Mouse (Mus musculus): ENCODE data around the gene Rnf166. TPM values are rescaled to one million over a fixed set of nuclear protein-coding genes. Genes with fewer than 3 reads are reported as not detected.
A peak's percentile ranks its signal among the peaks of the same experiment; 100 is the strongest.

Rnf166 gene
- polyA plus RNA-seq, 1 experiment from 2014 or later: 37.1 TPM

DNA sequence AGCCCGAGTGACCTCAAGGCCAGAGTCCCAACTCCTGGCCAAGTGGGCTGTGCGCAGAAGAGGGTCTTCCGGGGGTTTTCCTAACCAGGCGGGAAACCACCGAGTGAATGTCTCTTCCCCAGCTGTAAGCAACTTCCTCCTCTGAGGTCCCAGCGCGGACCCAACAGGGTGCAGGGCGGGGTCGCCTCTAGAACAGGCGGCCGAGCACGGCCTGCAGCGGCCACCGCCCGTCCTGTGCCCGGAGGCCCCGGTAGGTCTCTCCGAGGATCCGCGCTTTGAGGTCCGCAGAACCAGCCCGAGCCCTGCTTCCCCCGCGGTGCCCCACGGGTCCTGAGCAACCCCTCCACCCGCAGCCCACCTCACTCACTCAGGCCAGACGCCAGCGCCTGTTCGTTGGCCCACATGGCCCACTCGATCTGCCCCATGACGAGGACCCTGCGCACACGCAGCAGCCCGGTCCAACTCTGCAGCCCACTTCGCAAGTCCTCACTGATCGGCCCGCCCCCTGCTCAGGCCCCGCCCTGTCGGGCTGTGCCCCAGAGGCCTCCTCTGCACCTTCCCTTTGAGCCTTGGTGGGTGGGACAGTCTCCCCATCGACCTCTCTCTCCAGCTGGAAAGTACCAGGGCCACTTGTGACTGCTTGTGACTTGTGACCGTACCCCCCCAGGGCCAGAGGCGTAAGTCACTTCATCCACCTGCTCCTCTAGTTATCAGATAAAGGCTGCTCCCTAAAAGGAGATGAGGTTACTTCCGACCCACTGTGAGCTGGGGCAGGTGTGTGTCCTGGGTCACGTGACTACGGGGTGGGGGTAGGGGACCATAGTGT is 43.2 kb downstream of the Rnf166 start, which contains the start of gene Cyba:
Gene Cyba (minus strand): TSS at position 488 of the 826 bp plus-strand sequence.
- ATAC-seq (ENCODE audit: low FRiP score): peak; percentile 79
- H3K9ac ChIP-seq: peak within 1 kb of the TSS; percentile 65
- peak within 1 kb of the TSS; percentile 59 for H3K4me2 ChIP-seq
- H3K36me3 ChIP-seq: peaks cover 45% of the 10 kb centered on the region
- no peaks in the 10 kb centered on the region; the same call in 1 of the 2 replicates for H3K9me3 ChIP-seq
- H3K4me1 ChIP-seq (replicated peaks): peaks cover 17% of the 10 kb centered on the region
- peak within 1 kb of the TSS; percentile 3 for H3K27ac ChIP-seq
- 5% methylated on average over 45 of the region's 45 CpGs for WGBS
- H3K4me3 ChIP-seq: peak within 1 kb of the TSS; percentile 37
- H3K27me3 ChIP-seq: peaks cover 19% of the 10 kb centered on the region

DNA sequence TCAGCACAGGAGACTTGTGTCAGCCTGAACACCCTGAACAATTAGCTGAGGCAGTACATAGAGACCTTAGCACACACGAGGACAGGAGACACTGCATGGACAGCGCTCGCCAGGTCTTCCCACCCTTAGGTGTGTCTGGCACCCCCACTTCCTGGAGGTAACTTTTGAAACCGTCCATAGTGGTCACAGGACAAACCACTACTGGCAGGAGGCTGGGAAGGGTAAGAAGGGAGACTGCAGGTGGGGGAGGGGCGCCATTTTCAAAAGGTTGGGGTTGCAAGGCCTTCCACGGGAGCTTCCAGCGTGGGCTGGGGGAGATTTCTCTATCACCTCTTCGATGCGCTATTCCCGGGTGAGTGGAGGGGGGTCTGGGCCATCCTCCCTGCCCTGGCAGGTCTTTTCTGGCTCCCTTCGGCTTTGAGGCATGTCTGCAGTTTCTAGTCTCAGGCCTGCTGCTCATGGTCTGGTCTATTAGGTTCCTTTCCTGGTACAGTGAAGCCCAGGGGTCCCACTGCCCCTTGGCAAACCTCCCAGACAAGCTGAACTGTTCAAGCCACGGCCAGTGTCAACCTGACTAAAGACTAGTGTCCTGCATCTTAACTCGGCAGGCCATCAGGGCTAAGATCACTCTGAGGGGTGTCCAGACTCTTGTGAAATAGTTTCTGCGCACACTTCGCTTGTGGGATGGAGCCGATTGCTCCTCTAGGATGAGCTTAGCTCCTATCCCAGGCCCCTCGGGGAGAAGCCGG is 44.0 kb downstream of the Rnf166 start:
- peaks cover 17% of the 10 kb centered on the region for H3K4me1 ChIP-seq (replicated peaks)
- H3K4me3 ChIP-seq: peak overlapping the region; percentile 37
- ATAC-seq (ENCODE audit: low FRiP score): no peak
- H3K9ac ChIP-seq: peak overlapping the region; percentile 65
- H3K36me3 ChIP-seq: peaks cover 37% of the 10 kb centered on the region
- peak overlapping the region; percentile 59 for H3K4me2 ChIP-seq
- no peaks in the 10 kb centered on the region; the same call in 1 of the 2 replicates for H3K9me3 ChIP-seq
- peaks cover 19% of the 10 kb centered on the region for H3K27me3 ChIP-seq
- WGBS: 38% methylated on average over 18 of the region's 18 CpGs
- peak overlapping the region; percentile 3 for H3K27ac ChIP-seq

DNA sequence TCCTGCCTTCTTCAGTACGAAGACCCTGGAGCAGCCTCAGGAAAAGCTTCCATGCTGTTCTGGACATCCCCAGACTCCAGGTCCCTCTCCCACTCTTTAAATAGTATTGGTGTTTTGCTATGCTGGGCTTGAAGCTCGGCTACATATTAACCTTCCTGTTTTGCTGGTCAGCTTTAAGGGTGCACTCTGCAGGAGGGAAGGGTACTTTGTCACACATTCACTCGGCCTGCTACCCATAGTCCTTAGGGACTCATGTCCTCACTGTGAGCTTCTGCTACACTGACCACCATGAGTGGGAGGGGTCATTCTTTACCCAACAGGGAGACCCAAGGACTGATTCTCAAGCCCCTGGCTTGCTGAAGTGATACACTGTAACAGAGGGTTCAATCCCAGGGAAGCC is 45.2 kb downstream of the Rnf166 start:
- Histone ChIP-seq H3K27ac (no peak overlapping the region), H3K9ac (no peak overlapping the region), H3K4me2 (no peak overlapping the region), H3K4me1 (replicated peaks) (peaks cover 17% of the 10 kb centered on the region), H3K9me3 (no peaks in the 10 kb centered on the region; the same call in 1 of the 2 replicates), H3K36me3 (peaks cover 24% of the 10 kb centered on the region), H3K27me3 (peaks cover 19% of the 10 kb centered on the region), H3K4me3 (no peak overlapping the region)
- 79% methylated on average over 3 of the region's 3 CpGs for WGBS
- ATAC-seq (ENCODE audit: low FRiP score): no peak

GRCm38 (mm10) chr8:122430058-122430636 is 45.7 kb downstream of the Rnf166 start:
- Histone ChIP-seq H3K9me3 (no peaks in the 10 kb centered on the region), H3K4me1 (replicated peaks) (peaks cover 17% of the 10 kb centered on the region), H3K4me3 (no peak overlapping the region), H3K9ac (no peak overlapping the region), H3K27me3 (peaks cover 19% of the 10 kb centered on the region), H3K4me2 (no peak overlapping the region), H3K27ac (no peak overlapping the region), H3K36me3 (peaks cover 19% of the 10 kb centered on the region)
- ATAC-seq (ENCODE audit: low FRiP score): no peak
- 85% methylated on average over 10 of the region's 10 CpGs for WGBS

DNA sequence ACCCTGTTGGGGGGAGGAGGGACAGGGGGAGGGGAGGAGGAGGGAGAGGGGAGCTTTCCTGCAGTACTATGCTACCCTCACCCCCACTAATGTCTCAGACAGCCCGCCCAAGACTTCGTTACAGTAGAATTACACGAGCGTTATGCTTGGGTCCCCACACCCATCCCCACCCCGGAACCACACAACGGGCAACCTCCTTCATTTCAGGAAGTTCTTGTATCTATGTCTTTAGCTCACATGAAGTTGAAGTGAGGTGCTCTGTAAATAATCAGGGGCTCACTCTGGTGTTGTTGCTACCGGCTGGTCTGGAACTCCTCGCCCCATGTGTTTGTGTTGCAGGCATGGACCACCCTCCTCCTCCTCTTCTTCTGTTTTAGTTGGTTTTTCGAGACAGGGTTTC is 47.7 kb downstream of the Rnf166 start:
- Histone ChIP-seq H3K4me3 (no peak overlapping the region), H3K9me3 (no peaks in the 10 kb centered on the region), H3K36me3 (no peaks in the 10 kb centered on the region), H3K9ac (no peak overlapping the region), H3K27ac (no peak overlapping the region), H3K4me2 (no peak overlapping the region), H3K27me3 (peaks cover 17% of the 10 kb centered on the region), H3K4me1 (replicated peaks) (peaks cover 17% of the 10 kb centered on the region)
- ATAC-seq (ENCODE audit: low FRiP score): no peak
- WGBS: 94% methylated on average over 9 of the region's 9 CpGs

DNA sequence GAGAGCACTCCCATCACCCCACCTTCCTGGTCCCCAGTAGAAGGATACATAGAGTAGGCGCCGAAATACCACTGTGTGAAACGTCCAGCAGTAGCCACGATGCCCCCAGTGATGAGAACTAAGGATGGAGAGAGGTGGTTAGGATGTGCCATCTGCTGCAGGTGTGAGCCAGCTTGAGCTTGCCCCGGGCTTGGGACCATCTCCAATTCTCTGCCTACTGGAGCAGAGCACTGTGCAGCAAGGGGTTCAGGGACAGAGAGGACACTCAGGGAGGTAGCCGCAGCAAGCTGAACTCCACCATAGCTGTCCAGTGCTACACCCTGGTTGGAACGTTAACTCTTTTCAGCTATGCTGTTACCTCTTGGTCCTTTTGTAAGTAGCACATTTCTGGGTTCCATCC is 48.3 kb downstream of the Rnf166 start:
- H3K4me2 ChIP-seq: no peak overlapping the region
- no peak overlapping the region for H3K4me3 ChIP-seq
- no peak overlapping the region for H3K27ac ChIP-seq
- no peaks in the 10 kb centered on the region for H3K36me3 ChIP-seq
- ATAC-seq (ENCODE audit: low FRiP score): no peak
- peaks cover 12% of the 10 kb centered on the region for H3K27me3 ChIP-seq
- peaks cover 12% of the 10 kb centered on the region for H3K4me1 ChIP-seq (replicated peaks)
- H3K9me3 ChIP-seq: no peaks in the 10 kb centered on the region
- H3K9ac ChIP-seq: no peak overlapping the region
- WGBS: 89% methylated on average over 7 of the region's 7 CpGs

DNA sequence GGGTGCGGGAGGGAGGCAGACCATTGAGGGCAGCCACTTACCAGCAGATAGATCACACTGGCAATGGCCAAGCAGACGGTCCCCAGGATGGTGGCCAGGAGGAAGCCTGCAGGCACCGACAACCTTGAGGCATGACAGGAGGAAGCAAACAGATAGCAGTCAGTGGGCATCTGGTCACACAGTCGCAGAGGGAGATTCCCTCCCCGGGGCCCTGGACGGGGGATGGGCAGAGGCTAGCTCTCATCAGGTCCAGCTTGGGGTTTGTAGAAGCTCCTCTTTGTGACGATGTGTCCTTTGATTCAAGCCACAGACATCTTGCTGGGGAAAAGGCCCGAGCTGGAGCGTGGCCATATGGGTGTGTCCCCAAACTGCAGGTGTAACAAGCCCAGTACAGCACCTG is 49.7 kb downstream of the Rnf166 start:
- whole genome bisulfite sequencing: 84% methylated on average over 9 of the region's 9 CpGs
- no peak overlapping the region for H3K9ac ChIP-seq
- H3K27me3 ChIP-seq: no peaks in the 10 kb centered on the region
- no peak overlapping the region for H3K27ac ChIP-seq
- no peak for ATAC-seq (ENCODE audit: low FRiP score)
- H3K9me3 ChIP-seq: no peaks in the 10 kb centered on the region
- no peaks in the 10 kb centered on the region for H3K4me1 ChIP-seq (replicated peaks)
- H3K4me2 ChIP-seq: no peak overlapping the region
- H3K4me3 ChIP-seq: no peak overlapping the region
- peaks cover under 1% of the 10 kb centered on the region; the same call in 1 of the 2 replicates for H3K36me3 ChIP-seq

DNA sequence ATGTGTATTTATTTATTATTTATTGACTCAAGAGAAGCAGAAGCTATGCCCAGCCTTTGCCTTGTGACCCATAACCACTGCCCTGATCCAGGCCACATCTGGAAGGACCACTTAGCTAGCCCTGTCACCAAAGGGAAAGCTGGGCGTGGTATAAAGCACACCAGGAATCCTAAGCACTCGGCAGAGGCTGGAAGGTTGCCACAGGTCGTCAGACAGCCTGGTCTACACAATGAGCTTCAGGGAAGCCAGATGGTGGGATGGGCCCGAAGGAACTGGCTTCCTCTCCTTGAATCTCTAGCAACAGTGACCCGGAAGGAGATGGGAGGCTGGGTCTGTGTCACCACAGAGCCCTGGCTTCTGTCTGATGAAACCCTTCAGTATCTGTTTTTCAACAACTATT is 52.2 kb downstream of the Rnf166 start:
- 52% methylated on average over 5 of the region's 5 CpGs for WGBS
- no peak overlapping the region for H3K4me3 ChIP-seq
- H3K4me2 ChIP-seq: no peak overlapping the region
- H3K27me3 ChIP-seq: no peaks in the 10 kb centered on the region
- H3K4me1 ChIP-seq (replicated peaks): no peaks in the 10 kb centered on the region
- no peak overlapping the region for H3K9ac ChIP-seq
- no peak for ATAC-seq (ENCODE audit: low FRiP score)
- H3K27ac ChIP-seq: no peak overlapping the region
- peaks cover 14% of the 10 kb centered on the region for H3K36me3 ChIP-seq
- no peaks in the 10 kb centered on the region for H3K9me3 ChIP-seq

GRCm38 (mm10) chr8:122423217-122423616 is 52.6 kb downstream of the Rnf166 start:
- Histone ChIP-seq H3K36me3 (peaks cover 19% of the 10 kb centered on the region), H3K27ac (no peak overlapping the region), H3K4me1 (replicated peaks) (no peaks in the 10 kb centered on the region), H3K27me3 (no peaks in the 10 kb centered on the region), H3K9ac (no peak overlapping the region; the same call in 1 of the 2 replicates), H3K9me3 (no peaks in the 10 kb centered on the region), H3K4me3 (no peak overlapping the region), H3K4me2 (no peak overlapping the region)
- no peak for ATAC-seq (ENCODE audit: low FRiP score)
- 85% methylated on average over 24 of the region's 24 CpGs for WGBS

- ATAC-seq (ENCODE audit: low FRiP score): no peak
- no peak within 1 kb of the TSS for H3K4me3 ChIP-seq
- 89% methylated on average over 14 of the region's 14 CpGs for WGBS
- no peak within 1 kb of the TSS for H3K9ac ChIP-seq
- H3K4me1 ChIP-seq (replicated peaks): no peaks in the 10 kb centered on the region
- no peak within 1 kb of the TSS for H3K4me2 ChIP-seq
- H3K9me3 ChIP-seq: no peaks in the 10 kb centered on the region
- H3K27ac ChIP-seq: no peak within 1 kb of the TSS
- H3K27me3 ChIP-seq: no peaks in the 10 kb centered on the region
- H3K36me3 ChIP-seq: peaks cover 34% of the 10 kb centered on the region
These were observed 54.3 kb downstream of the Rnf166 start, which contains the start of gene Il17c for GRCm38 (mm10) chr8:122421376-122422070. Gene Il17c (plus strand): TSS chr8:122422020.

DNA sequence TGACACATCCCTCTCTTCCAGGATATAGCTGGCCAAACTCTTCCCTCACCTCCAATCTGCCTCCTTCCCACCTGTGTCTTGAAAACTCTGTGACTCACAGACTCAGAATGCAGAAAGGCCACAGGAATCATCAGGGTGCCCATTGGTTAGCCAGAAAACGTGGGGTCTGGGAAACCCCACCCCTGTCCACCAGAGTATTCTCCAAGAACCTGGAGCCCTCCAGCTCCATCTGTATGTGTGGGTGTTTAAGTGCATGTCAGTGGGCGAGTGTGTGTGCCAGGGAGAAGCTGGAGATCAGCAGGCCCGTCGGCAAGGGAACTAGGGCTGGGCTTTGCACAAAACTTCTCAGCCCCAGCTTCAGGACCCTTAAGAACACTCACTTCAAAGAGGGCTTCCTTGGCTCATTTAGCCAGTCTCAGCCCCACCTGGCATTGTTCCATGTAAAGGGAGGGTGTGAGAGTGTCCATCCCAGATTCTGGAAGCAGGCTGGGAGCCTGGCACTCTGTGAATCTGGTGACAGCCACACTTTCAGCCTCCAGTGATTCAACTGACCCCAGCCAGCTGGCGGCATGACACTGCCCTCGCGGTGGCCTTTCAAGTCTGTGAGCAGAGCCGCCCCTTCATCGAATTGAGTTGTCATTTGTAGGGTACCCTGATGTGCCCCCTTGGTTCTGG is 55.8 kb downstream of the Rnf166 start:
- Histone ChIP-seq H3K9me3 (no peaks in the 10 kb centered on the region), H3K9ac (no peak overlapping the region), H3K36me3 (peaks cover 49% of the 10 kb centered on the region), H3K4me1 (replicated peaks) (no peaks in the 10 kb centered on the region), H3K4me3 (no peak overlapping the region), H3K4me2 (no peak overlapping the region), H3K27ac (no peak overlapping the region), H3K27me3 (no peaks in the 10 kb centered on the region)
- WGBS: 69% methylated on average over 9 of the region's 9 CpGs
- no peak for ATAC-seq (ENCODE audit: low FRiP score)

Measured in hindbrain, embryonic 13.5 days (tissue).